Mouse (Mus musculus) heart, adult 8-10 months (tissue): ENCODE data around the gene Rnase12. TPM values are rescaled to one million over a fixed set of nuclear protein-coding genes. Genes with fewer than 3 reads are reported as not detected.
A peak's percentile ranks its signal among the peaks of the same experiment; 100 is the strongest.
"Not testable (repeated sequence)": the region's sequence is repeated elsewhere in the genome, so short reads cannot be mapped to it uniquely, and the experiment has no call there.

Experiments
- DNase-seq: peaks from one replicate; pipeline ENCODE4 v3.0.0; 2022; ENCODE audit warnings: low spot score
- total RNA-seq, 4 experiments: library from RNA; stranded (reverse); gene quantifications; 2 replicates each; pipeline ENCODE4 v1.2.4; 2022

Gene Rnase12
- total RNA-seq, 4 experiments from 2014 or later, result not detected

GRCm38 (mm10) chr14:51023457-51023856 is 34.0 kb downstream of the Rnase12 start:
- DNase-seq, result no peak

- peak; percentile 60 for DNase-seq
Measured at GRCm38 (mm10) chr14:51017256-51017655, 40.2 kb downstream of the Rnase12 start.

DNA sequence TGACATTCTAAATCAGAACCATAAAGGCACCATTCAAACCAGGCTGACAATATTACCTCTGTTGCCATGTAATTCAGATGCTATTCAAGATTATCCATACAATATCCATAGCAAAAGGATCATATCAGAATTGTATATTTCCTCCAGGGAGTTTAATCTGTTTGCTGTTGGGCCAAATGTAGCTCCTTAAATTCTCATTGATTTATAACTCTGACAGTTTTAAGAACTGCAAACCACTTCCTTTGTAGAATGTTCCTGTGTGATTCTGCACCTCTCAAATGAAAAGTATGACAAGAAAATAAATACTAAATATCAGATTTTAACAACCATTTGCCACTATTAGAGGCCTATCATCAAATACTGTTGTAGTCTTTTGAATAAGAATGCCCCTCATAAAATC is 41.7 kb downstream of the Rnase12 start:
- DNase-seq, result no peak

DNA sequence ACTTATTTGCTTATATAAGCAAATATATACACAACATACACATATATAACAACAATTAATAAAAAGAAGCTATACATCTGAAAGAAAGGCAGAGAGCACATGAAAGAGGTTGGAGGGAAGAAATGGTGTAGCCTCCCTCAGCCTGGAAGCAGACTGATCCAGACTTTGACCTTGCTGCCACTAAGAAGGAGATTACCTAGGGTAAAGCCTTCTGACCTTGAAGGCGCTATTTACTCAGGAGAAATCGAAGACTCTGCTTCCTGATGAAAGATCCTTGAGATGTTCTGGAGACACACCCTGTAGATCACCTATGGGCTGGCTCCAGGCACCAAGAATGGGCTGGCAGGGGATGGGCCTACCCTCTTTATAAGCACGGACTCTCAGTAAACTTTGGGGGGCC is 42.7 kb downstream of the Rnase12 start:
- not testable (repeated sequence) for DNase-seq

DNA sequence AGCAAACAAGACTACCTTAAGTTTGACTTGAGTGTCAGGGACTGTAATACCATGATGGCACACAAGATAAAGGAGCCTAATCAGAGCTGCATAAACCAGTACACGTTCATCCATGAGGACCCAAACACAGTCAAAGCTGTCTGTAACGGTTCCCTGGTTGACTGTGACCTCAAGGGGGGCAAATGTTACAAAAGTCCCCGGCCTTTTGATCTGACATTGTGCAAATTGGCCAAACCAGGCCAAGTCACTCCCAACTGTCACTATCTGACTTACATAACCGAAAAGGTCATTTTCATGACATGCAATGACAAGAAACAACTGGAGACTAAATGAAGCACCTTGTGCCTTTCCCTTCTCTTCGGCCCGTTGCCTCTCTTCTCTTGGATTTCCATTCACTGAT is 47.9 kb downstream of the Rnase12 start:
- DNase-seq, result no peak

DNA sequence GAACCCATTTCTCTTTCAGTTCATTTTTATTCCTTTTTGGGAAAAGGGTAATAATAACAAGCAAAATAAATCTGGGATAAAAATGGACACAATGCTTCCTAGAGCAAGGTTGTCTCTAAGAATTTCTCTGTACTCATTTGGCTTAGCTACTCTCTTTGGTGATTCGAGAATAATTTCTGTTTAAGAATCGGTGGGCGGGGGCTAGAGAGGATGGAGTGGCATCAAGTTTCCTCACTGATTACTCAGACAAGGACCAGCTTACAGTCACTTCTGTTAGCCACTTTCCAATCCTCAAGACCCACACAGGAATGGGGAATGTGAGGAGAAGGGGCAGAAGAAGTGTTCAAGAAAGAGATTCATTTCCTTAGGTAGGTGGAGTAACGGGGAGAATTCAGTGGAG is 48.7 kb downstream of the Rnase12 start:
- no peak for DNase-seq

DNA sequence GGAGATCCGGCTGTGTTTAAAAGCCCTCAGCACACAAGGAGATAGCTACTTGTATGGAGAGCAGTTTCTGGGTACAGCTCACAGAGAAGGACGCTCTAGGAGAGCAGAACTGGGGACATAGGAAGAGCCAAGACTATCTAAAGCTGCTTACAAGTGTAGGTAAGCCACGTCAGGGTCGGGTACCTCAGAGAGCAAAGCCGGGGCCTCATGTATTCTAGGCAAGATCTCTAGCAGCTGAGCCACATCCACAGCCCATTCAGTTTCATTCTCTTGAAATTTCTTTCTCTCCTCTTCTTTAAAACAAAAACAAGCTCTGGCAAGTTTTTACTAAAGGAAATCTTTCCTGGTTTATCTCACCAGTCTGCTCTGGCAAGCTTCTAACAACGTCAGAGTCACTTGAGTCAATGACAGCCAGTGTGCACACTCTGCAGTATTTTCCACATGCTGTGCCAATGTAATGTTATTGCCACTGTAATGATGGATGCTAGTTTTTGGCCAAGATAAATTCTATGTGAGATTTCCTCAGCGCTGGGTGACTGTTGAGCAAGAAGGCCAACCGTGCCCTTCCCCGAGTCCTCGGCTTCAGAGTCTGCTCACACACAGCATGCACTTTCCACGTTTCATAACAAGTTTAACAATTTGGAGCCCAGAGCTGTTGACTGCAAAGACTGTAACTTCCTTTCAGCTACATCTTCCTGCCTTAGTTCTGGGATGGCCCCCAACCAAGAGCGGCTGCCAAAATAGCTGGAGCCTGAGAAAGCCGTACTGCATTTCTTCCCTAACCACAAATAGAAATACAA is 49.3 kb downstream of the Rnase12 start:
- DNase-seq, result peak; percentile 83

DNA sequence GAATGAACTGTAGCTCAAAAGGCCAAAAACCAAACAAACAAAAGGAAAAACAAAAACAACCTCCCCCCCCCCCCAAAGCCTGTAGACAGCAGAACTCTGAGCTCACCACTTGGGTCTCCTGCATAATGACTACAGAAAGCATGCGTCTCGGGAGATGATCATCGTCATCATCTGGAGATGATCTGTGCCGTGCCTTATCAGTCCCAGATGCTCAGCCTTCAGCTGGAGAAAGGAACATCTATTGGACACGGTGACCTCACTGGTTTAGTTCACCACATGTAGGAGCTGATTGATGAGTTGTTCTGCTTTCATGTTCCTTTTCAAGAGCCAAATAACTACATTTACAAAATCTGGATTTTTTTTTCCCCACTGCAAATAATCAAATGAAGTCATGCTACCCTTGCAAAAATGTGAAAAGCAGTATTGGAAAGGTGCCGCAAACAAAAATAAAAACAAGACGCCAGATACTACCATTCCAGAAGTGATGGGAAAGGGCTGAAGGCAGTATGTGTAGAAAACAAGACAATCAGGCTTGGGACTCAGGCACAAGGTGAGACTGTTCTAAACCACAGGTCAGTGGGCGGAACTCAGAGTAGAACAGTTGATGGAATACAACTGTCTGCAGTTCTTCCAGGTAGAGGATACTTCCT is 50.2 kb downstream of the Rnase12 start, which contains the start of gene Rnase10:
Gene Rnase10 (plus strand): TSS at position 600 of the 650 bp plus-strand sequence.
- DNase-seq, result no peak

Other genes starting within 250 kb of the Rnase12 start
- gene Ccnb1ip1, start 249.9 kb downstream of the Rnase12 start, total RNA-seq, result under 1 TPM in 1 of 4 experiments, not detected in 3; 0.47 TPM
- 10 to 100 TPM; 11.6 to 16.2 (median 13.0) TPM for gene Parp2, start 249.8 kb downstream of the Rnase12 start, total RNA-seq
- gene Tep1, start 187.1 kb downstream of the Rnase12 start, total RNA-seq, result 10 to 100 TPM in 2 of 4 experiments, 1 to 10 TPM in 2; 8.0 to 12.1 (median 10.0) TPM
- 10 to 100 TPM; 13.4 to 33.6 (median 21.6) TPM for gene Klhl33, start 160.2 kb downstream of the Rnase12 start, total RNA-seq
- 10 to 100 TPM; 53.6 to 75.8 (median 70.5) TPM for gene Osgep, start 132.8 kb downstream of the Rnase12 start, total RNA-seq
- 10 to 100 TPM; 23.1 to 33.8 (median 26.7) TPM for gene Apex1, start 132.7 kb downstream of the Rnase12 start, total RNA-seq
- gene Pip4p1, start 126.8 kb downstream of the Rnase12 start, total RNA-seq, result 10 to 100 TPM; 19.3 to 24.5 (median 20.6) TPM
- gene Pnp, start 126.6 kb downstream of the Rnase12 start, total RNA-seq, result 10 to 100 TPM in 1 of 4 experiments, 1 to 10 TPM in 3; 8.0 to 10.9 (median 9.3) TPM
- 10 to 100 TPM in 2 of 4 experiments, 1 to 10 TPM in 2; 6.8 to 12.3 (median 9.5) TPM for gene Gm49342, start 113.1 kb downstream of the Rnase12 start, total RNA-seq
- gene Pnp2, start 101.7 kb downstream of the Rnase12 start, total RNA-seq, result 1 to 10 TPM in 1 of 4 experiments, under 1 TPM in 2, not detected in 1; 0.52 to 1.2 (median 0.84) TPM
- gene Rnase10, start 49.9 kb downstream of the Rnase12 start, total RNA-seq, result under 1 TPM in 3 of 4 experiments, not detected in 1; 0.25 to 0.37 (median 0.27) TPM
- gene Rnase9, start 15.8 kb downstream of the Rnase12 start, total RNA-seq, result not detected
- gene Rnase11, start 7.5 kb downstream of the Rnase12 start, total RNA-seq, result not detected
- not detected for gene Olfr750, start 16.8 kb upstream of the Rnase12 start, total RNA-seq
- gene Rnase4, start 33.4 kb upstream of the Rnase12 start, total RNA-seq, result 10 to 100 TPM; 38.7 to 52.9 (median 46.5) TPM
- gene Ang, start 33.5 kb upstream of the Rnase12 start, total RNA-seq, result 1 to 10 TPM; 3.6 to 9.2 (median 4.9) TPM
- not detected for gene Eddm3b, start 56.8 kb upstream of the Rnase12 start, total RNA-seq
- under 1 TPM; 0.16 to 0.63 (median 0.33) TPM for gene Rnase6, start 66.2 kb upstream of the Rnase12 start, total RNA-seq
- 1 to 10 TPM in 2 of 4 experiments, under 1 TPM in 1, not detected in 1; 0.29 to 1.4 (median 1.3) TPM for gene Rnase1, start 89.1 kb upstream of the Rnase12 start, total RNA-seq
- gene Rnase2b, start 104.6 kb upstream of the Rnase12 start, total RNA-seq, result not detected
- not detected for gene Ang2, start 141.5 kb upstream of the Rnase12 start, total RNA-seq
- not detected for gene Ear14, start 145.7 kb upstream of the Rnase12 start, total RNA-seq
- 10 to 100 TPM in 1 of 4 experiments, 1 to 10 TPM in 2, under 1 TPM in 1; 0.95 to 12.3 (median 2.4) TPM for gene Rnase2a, start 198.5 kb upstream of the Rnase12 start, total RNA-seq